8 mouse cellular contexts compared by ENCODE assay signal in genomic region chr10:7391935-7392930, GRCm38 (mm10).
DNase-seq lines count a peak whose midpoint lies in the region; ATAC-seq and TF ChIP-seq lines count a peak whose summit lies in the region.

No protein-coding gene starts in this region.

- peaks cover 21% of the 10 kb centered on the region for H3K27me3 ChIP-seq in ES-Bruce4 (ENCODE audit: control insufficient read depth, insufficient read depth, low read length, poor library complexity, severe bottlenecking)
- peaks cover 39% of the 10 kb centered on the region for H3K27me3 ChIP-seq in embryonic facial prominence, embryonic 12.5 days
- peaks cover 50% of the 10 kb centered on the region for H3K27me3 ChIP-seq in hindbrain, embryonic 13.5 days
- peaks cover 48% of the 10 kb centered on the region for H3K27me3 ChIP-seq in liver, embryonic 15.5 days
- H3K27me3 ChIP-seq in stomach, postnatal 0 days (ENCODE audit: control insufficient read depth, insufficient read depth, low read length): peaks cover 4% of the 10 kb centered on the region; the same call in 1 of the 2 replicates

- H3K4me3 ChIP-seq in ES-Bruce4 (ENCODE audit: low read depth, low read length): peak overlapping the region; percentile 37
- peak overlapping the region; percentile 61 for H3K4me3 ChIP-seq in embryonic facial prominence, embryonic 12.5 days
- peak overlapping the region; percentile 62 for H3K4me3 ChIP-seq in hindbrain, embryonic 13.5 days
- peak overlapping the region; percentile 53 for H3K4me3 ChIP-seq in liver, embryonic 15.5 days (replicated peaks)
- H3K4me3 ChIP-seq in stomach, postnatal 0 days (ENCODE audit: low read depth, low read length): peak overlapping the region; percentile 56

- peaks cover 4% of the 10 kb centered on the region; the same call in 1 of the 2 replicates for H3K9me3 ChIP-seq in ES-Bruce4 (replicated peaks; ENCODE audit: control insufficient read depth, insufficient read depth, low read length, poor library complexity, severe bottlenecking)
- H3K9me3 ChIP-seq in embryonic facial prominence, embryonic 12.5 days: no peaks in the 10 kb centered on the region
- no peaks in the 10 kb centered on the region for H3K9me3 ChIP-seq in hindbrain, embryonic 13.5 days
- H3K9me3 ChIP-seq in liver, embryonic 15.5 days (replicated peaks): no peaks in the 10 kb centered on the region
- no peaks in the 10 kb centered on the region for H3K9me3 ChIP-seq in stomach, postnatal 0 days (ENCODE audit: control insufficient read depth, low read length)

- TF ChIP-seq CTCF in ES-Bruce4 (IDR thresholded peaks at IDR 0.05; ENCODE audit: low read depth, low read length): no peak
- no peak for TF ChIP-seq CTCF in stomach, postnatal 0 days (IDR thresholded peaks at IDR 0.05; ENCODE audit: low read depth)

- peak; percentile 60 for ATAC-seq in embryonic facial prominence, embryonic 12.5 days (ENCODE audit: insufficient number of reproducible peaks, insufficient read depth, low FRiP score, low TSS enrichment)
- peak; percentile 55 for ATAC-seq in hindbrain, embryonic 13.5 days (ENCODE audit: low FRiP score)
- ATAC-seq in liver, embryonic 15.5 days (ENCODE audit: insufficient read depth): no peak
- ATAC-seq in stomach, postnatal 0 days (ENCODE audit: low FRiP score, low TSS enrichment): peak; percentile 21; the same call in 1 of the 2 replicates

- peak overlapping the region; percentile 32 for H3K9ac ChIP-seq in ES-Bruce4 (ENCODE audit: low read depth, poor library complexity, severe bottlenecking)
- H3K9ac ChIP-seq in embryonic facial prominence, embryonic 12.5 days: peak overlapping the region; percentile 39
- H3K9ac ChIP-seq in hindbrain, embryonic 13.5 days: peak overlapping the region; percentile 70
- H3K9ac ChIP-seq in liver, embryonic 15.5 days: no peak overlapping the region
- H3K9ac ChIP-seq in stomach, postnatal 0 days (ENCODE audit: low read length): peak overlapping the region; percentile 31; the same call in 1 of the 2 replicates

- no peak for TF ChIP-seq EP300 in ES-Bruce4 (IDR thresholded peaks at IDR 0.05; ENCODE audit: insufficient read depth, low read depth, low read length)
- TF ChIP-seq EP300 in stomach, postnatal 0 days (optimal IDR thresholded peaks at IDR 0.05): no peak

- DNase-seq in cerebellum, adult 9-11 months: peak; percentile 14
- no peak for DNase-seq in cerebellum, adult 9-10 months
- peak; percentile 21 for DNase-seq in stomach, postnatal 0 days (ENCODE audit: low spot score)
- DNase-seq in ovary, postnatal 10 days (ENCODE audit: low spot score): no peak

- H3K27ac ChIP-seq in ES-Bruce4 (ENCODE audit: insufficient read depth, low read length): no peak overlapping the region
- no peak overlapping the region for H3K27ac ChIP-seq in embryonic facial prominence, embryonic 12.5 days
- H3K27ac ChIP-seq in hindbrain, embryonic 13.5 days: no peak overlapping the region
- no peak overlapping the region for H3K27ac ChIP-seq in liver, embryonic 15.5 days (replicated peaks)
- H3K27ac ChIP-seq in stomach, postnatal 0 days (replicated peaks): no peak overlapping the region

- 1% methylated on average over 71 of the region's 73 CpGs for WGBS in embryonic facial prominence, embryonic 12.5 days
- WGBS in hindbrain, embryonic 13.5 days: under 1% methylated on average over 73 of the region's 73 CpGs
- WGBS in liver, embryonic 15.5 days (ENCODE audit: insufficient replicate concordance): under 1% methylated on average over 73 of the region's 73 CpGs
- WGBS in stomach, postnatal 0 days: under 1% methylated on average over 61 of the region's 73 CpGs

- no peaks in the 10 kb centered on the region for H3K36me3 ChIP-seq in ES-Bruce4 (ENCODE audit: control insufficient read depth, insufficient read depth, low read length, poor library complexity, severe bottlenecking)
- no peaks in the 10 kb centered on the region for H3K36me3 ChIP-seq in embryonic facial prominence, embryonic 12.5 days
- H3K36me3 ChIP-seq in hindbrain, embryonic 13.5 days: no peaks in the 10 kb centered on the region
- no peaks in the 10 kb centered on the region for H3K36me3 ChIP-seq in liver, embryonic 15.5 days (replicated peaks)
- H3K36me3 ChIP-seq in stomach, postnatal 0 days (ENCODE audit: control insufficient read depth, insufficient read depth, low read length): no peaks in the 10 kb centered on the region

- H3K4me2 ChIP-seq in embryonic facial prominence, embryonic 12.5 days (replicated peaks): peak overlapping the region; percentile 98
- H3K4me2 ChIP-seq in hindbrain, embryonic 13.5 days: peak overlapping the region; percentile 100
- H3K4me2 ChIP-seq in liver, embryonic 15.5 days: peak overlapping the region; percentile 74
- H3K4me2 ChIP-seq in stomach, postnatal 0 days (replicated peaks; ENCODE audit: low read depth): peak overlapping the region; percentile 99

- no peak for TF ChIP-seq POLR2A in ES-Bruce4 (IDR thresholded peaks at IDR 0.05; ENCODE audit: insufficient read depth, low read length)

- H3K4me1 ChIP-seq in ES-Bruce4 (ENCODE audit: control insufficient read depth, insufficient read depth, low read length): no peaks in the 10 kb centered on the region
- peaks cover 6% of the 10 kb centered on the region; the same call in 1 of the 2 replicates for H3K4me1 ChIP-seq in embryonic facial prominence, embryonic 12.5 days
- H3K4me1 ChIP-seq in hindbrain, embryonic 13.5 days (replicated peaks): peaks cover 28% of the 10 kb centered on the region
- peaks cover 2% of the 10 kb centered on the region; the same call in 1 of the 2 replicates for H3K4me1 ChIP-seq in liver, embryonic 15.5 days (replicated peaks)
- no peaks in the 10 kb centered on the region for H3K4me1 ChIP-seq in stomach, postnatal 0 days (replicated peaks; ENCODE audit: control insufficient read depth, insufficient read depth)

Comparison
In these comparisons a context has a peak if more than half of its experiments do, and no peak if none do; other contexts are left out.
1. DNase-seq: peak in cerebellum, adult 9-11 months (single experiment) and stomach, postnatal 0 days (single experiment); none in cerebellum, adult 9-10 months (single experiment) and ovary, postnatal 10 days (single experiment).
2. Peak in every context shown above with its lines, with median percentiles within 50 percentile points of each other: H3K4me3 ChIP-seq and H3K4me2 ChIP-seq.